Mouse (Mus musculus): Measurements from ENCODE around the gene Marco. TPM values are rescaled to one million over a fixed set of nuclear protein-coding genes. Genes with fewer than 3 reads are reported as not detected.

Marco gene
- total RNA-seq, 2 experiments from 2014 or later: 0.14 to 0.16 TPM

DNA sequence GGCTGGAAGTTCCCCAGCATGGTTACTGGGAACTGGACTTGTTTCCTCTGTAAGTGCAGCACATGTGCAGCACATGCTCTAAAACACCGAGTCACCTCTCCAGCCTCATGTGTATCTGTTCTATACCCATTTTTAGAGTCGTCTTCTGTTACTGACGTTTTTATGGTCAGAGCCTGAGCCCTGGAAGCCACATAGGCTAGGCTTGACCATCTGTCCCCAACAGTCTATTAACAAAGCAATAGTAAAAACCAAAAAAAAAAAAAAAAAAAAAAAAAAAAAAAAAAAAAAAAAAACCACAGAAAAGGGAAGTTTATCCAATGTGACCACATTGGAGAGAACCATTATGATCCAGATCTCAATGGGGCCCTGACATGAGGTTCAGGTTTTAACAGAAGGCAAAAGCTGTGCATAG, 61.6 kb downstream of the Marco start:
- intact Hi-C loops (cut with DNase I): no loop called here

GRCm38 (mm10) chr1:120441587-120441986, 63.2 kb downstream of the Marco start:
- DNase-seq: no peak
- intact Hi-C loops (cut with DNase I): no loop called here

More for the DNA sequence above, 61.6 kb downstream of the Marco start:
- DNase-seq: no peak

DNA sequence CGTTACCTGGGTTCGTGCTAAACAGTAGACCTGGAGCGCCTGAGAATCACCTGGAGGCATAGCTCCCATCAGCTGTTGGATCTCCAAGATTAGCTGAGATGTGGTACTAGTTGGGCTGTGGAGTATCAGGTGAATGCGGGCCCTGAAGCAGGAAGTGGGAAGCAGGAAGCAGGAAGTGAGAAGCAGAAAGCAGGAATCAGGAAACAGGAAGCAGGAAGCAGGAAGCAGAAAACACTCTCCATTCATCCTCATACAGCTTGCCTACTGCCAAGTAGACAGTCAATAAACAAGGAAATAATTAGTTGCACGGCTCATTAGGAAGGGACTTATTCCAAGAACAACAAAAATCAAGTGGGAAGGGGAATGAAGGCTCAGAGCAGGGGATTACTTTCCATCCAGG, 69.2 kb downstream of the Marco start:
- intact Hi-C loops (cut with DNase I): no loop called here
- no peak for DNase-seq

DNA sequence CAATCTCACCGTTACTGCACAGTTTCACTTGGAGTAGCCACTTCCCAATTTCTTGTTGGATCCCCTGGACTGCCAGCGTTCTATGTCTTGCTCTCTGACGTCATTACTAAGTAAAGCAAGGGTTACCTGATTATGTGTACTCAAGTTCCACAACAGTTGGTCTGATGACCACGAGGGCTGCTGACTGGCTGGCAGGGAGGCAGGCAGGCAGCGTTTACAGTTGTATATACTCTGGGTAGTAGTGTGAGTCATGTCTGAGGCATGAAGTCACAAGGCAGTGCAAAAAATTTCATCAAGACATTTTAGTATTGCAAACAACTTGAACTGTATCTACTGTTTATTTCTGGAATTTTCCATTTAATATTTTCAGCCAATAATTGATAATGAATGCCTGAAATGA, 74.7 kb downstream of the Marco start:
- intact Hi-C loops (cut with DNase I): no loop called here

DNA sequence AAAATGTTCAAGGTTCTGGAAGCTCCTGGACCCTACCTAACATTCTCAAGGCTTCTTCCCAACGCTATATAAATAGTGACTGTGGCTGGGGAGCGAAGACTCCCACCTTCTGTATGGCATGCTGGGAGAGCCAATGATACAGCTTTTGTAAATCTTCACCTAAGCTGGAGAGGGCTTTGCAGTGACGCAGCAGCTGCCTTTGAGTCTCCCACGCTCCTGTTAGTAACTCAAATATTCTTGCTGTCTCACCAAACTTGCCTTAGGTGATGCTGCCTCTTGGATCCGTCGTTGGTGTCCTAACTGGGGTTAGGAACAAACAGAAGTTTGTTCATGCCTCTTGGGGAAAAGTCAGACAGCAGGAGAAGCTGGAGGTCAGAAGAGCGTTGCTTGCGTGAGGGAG, 79.2 kb downstream of the Marco start:
- no peak for DNase-seq
- intact Hi-C loops (cut with DNase I): no loop called here

More for the DNA sequence above, 74.7 kb downstream of the Marco start:
- DNase-seq: no peak

Other genes with a start within 250 kb of the Marco start
- 10 to 100 TPM; 26.4 to 27.9 TPM for gene Steap3, start 232.3 kb downstream of the Marco start, total RNA-seq (2021)
- not detected for gene C1ql2, start 164.4 kb downstream of the Marco start, total RNA-seq (2021)
- gene En1, start 97.4 kb upstream of the Marco start, total RNA-seq (2021): not detected